Mouse (Mus musculus): Measurements from ENCODE around the gene Pp2d1.

The Pp2d1 gene

GRCm38 (mm10) chr17:53478858-53479603, 60.2 kb downstream of the Pp2d1 start, which contains the start of gene Rab5a:
Gene Rab5a (plus strand): TSS chr17:53479234.
- peak; percentile 98 to 99 for DNase-seq

GRCm38 (mm10) chr17:53478066-53478857, 61.0 kb downstream of the Pp2d1 start:
- no peak for DNase-seq

- DNase-seq, result no peak
Measured at GRCm38 (mm10) chr17:53468697-53469096, 70.6 kb downstream of the Pp2d1 start.

- no peak for DNase-seq
Measured at GRCm38 (mm10) chr17:53465569-53465968, 73.7 kb downstream of the Pp2d1 start.

- no peak for DNase-seq
Measured at GRCm38 (mm10) chr17:53463496-53463840, 75.8 kb downstream of the Pp2d1 start.

- DNase-seq, result peak; percentile 25 to 51
Measured at GRCm38 (mm10) chr17:53462603-53463495, 76.4 kb downstream of the Pp2d1 start, which contains the start of gene Efhb. Gene Efhb (minus strand): TSS chr17:53463321.
